Mouse (Mus musculus) macrophage (primary cell): ENCODE measurements around the gene Kank1. TPM values are rescaled to one million over a fixed set of nuclear protein-coding genes. Genes with fewer than 3 reads are reported as not detected.

Experiments used
- H3K27ac ChIP-seq: fragments of 350-480 bp; formaldehyde crosslinking; 2 replicates; pipeline ENCODE4 v1.9.0; 2021
- H3K36me3 ChIP-seq: fragments of 350-480 bp; formaldehyde crosslinking; 2 replicates; pipeline ENCODE4 v1.9.0; 2021; ENCODE audit errors: inconsistent target
- H3K4me3 ChIP-seq: fragments of 350-480 bp; formaldehyde crosslinking; 2 replicates; pipeline ENCODE4 v1.9.0; 2021; ENCODE audit errors: inconsistent target
- H3K79me2 ChIP-seq: fragments of 350-480 bp; formaldehyde crosslinking; 2 replicates; pipeline ENCODE4 v1.9.0; 2021; ENCODE audit errors: inconsistent target
- WGBS: methylation state at CpG from one replicate; pipeline ENCODE4 v1.1.7; 2026; ENCODE audit warnings: inconsistent platforms; ENCODE audit not compliant: missing documents; 5-methylcytosine and 5-hydroxymethylcytosine counted together
- polyA plus RNA-seq: library from polyadenylated mRNA; stranded (reverse); fragments of 250-400 nt; gene quantifications from 3 replicates; pipeline ENCODE4 v1.2.4, GENCODE M21; 2018; ENCODE audit warnings: inconsistent platforms

Kank1 gene
- polyA plus RNA-seq, 1 experiment from 2014 or later: not detected

- H3K4me3 ChIP-seq: no peak overlapping the region
Observed at GRCm38 (mm10) chr19:25311626-25312025, 74.9 kb downstream of the Kank1 start.

GRCm38 (mm10) chr19:25315458-25315889 lies 78.7 kb downstream of the Kank1 start:
- no peaks in the 10 kb centered on the region for H3K36me3 ChIP-seq
- H3K27ac ChIP-seq: no peak overlapping the region
- H3K79me2 ChIP-seq: no peaks in the 10 kb centered on the region
- no peak overlapping the region for H3K4me3 ChIP-seq
- WGBS: 56% methylated on average over 14 of the region's 14 CpGs

More at GRCm38 (mm10) chr19:25311626-25312025, 74.9 kb downstream of the Kank1 start:
- WGBS: 89% methylated on average over 7 of the region's 7 CpGs
- H3K79me2 ChIP-seq: no peaks in the 10 kb centered on the region
- no peak overlapping the region for H3K27ac ChIP-seq
- H3K36me3 ChIP-seq: no peaks in the 10 kb centered on the region

- no peak overlapping the region for H3K4me3 ChIP-seq
- no peak overlapping the region for H3K27ac ChIP-seq
- 96% methylated on average over 5 of the region's 5 CpGs for WGBS
- no peaks in the 10 kb centered on the region for H3K79me2 ChIP-seq
- H3K36me3 ChIP-seq: no peaks in the 10 kb centered on the region
Observed at GRCm38 (mm10) chr19:25315993-25316392, 79.2 kb downstream of the Kank1 start.

- H3K4me3 ChIP-seq: no peak overlapping the region
- no peaks in the 10 kb centered on the region for H3K79me2 ChIP-seq
- H3K27ac ChIP-seq: no peak overlapping the region
- H3K36me3 ChIP-seq: no peaks in the 10 kb centered on the region
- 92% methylated on average over 7 of the region's 7 CpGs for WGBS
Observed at GRCm38 (mm10) chr19:25324265-25324664, 87.5 kb downstream of the Kank1 start.

GRCm38 (mm10) chr19:25325113-25326001 lies 88.6 kb downstream of the Kank1 start:
- Histone ChIP-seq H3K4me3 (no peak overlapping the region), H3K27ac (no peak overlapping the region), H3K36me3 (no peaks in the 10 kb centered on the region), H3K79me2 (no peaks in the 10 kb centered on the region)
- 38% methylated on average over 9 of the region's 9 CpGs for WGBS

- Histone ChIP-seq H3K4me3 (no peak overlapping the region), H3K27ac (no peak overlapping the region), H3K36me3 (no peaks in the 10 kb centered on the region), H3K79me2 (no peaks in the 10 kb centered on the region)
- 0% methylated on average over 4 of the region's 4 CpGs for WGBS
Observed at GRCm38 (mm10) chr19:25326002-25326300, 89.2 kb downstream of the Kank1 start.

GRCm38 (mm10) chr19:25327633-25328032 lies 90.9 kb downstream of the Kank1 start:
- H3K27ac ChIP-seq: no peak overlapping the region
- no peaks in the 10 kb centered on the region for H3K36me3 ChIP-seq
- no peaks in the 10 kb centered on the region for H3K79me2 ChIP-seq
- WGBS: 68% methylated on average over 6 of the region's 6 CpGs
- H3K4me3 ChIP-seq: no peak overlapping the region

GRCm38 (mm10) chr19:25334360-25334759 lies 97.6 kb downstream of the Kank1 start:
- no peak overlapping the region for H3K4me3 ChIP-seq
- H3K79me2 ChIP-seq: no peaks in the 10 kb centered on the region
- no peaks in the 10 kb centered on the region for H3K36me3 ChIP-seq
- 59% methylated on average over 3 of the region's 3 CpGs for WGBS
- no peak overlapping the region for H3K27ac ChIP-seq

- no peak overlapping the region for H3K4me3 ChIP-seq
- H3K79me2 ChIP-seq: no peaks in the 10 kb centered on the region
- no peaks in the 10 kb centered on the region for H3K36me3 ChIP-seq
- H3K27ac ChIP-seq: no peak overlapping the region
- 60% methylated on average over 8 of the region's 8 CpGs for WGBS
Observed at GRCm38 (mm10) chr19:25336731-25337130, 100.0 kb downstream of the Kank1 start.

- WGBS: 28% methylated on average over 11 of the region's 11 CpGs
- Histone ChIP-seq H3K27ac (no peak overlapping the region), H3K4me3 (no peak overlapping the region), H3K36me3 (no peaks in the 10 kb centered on the region), H3K79me2 (no peaks in the 10 kb centered on the region)
Observed at GRCm38 (mm10) chr19:25340630-25341620, 104.2 kb downstream of the Kank1 start.

GRCm38 (mm10) chr19:25342026-25342425 lies 105.3 kb downstream of the Kank1 start:
- 73% methylated on average over 5 of the region's 5 CpGs for WGBS
- no peak overlapping the region for H3K27ac ChIP-seq
- no peaks in the 10 kb centered on the region for H3K79me2 ChIP-seq
- H3K36me3 ChIP-seq: no peaks in the 10 kb centered on the region
- H3K4me3 ChIP-seq: no peak overlapping the region

- Histone ChIP-seq H3K27ac (no peak overlapping the region), H3K36me3 (no peaks in the 10 kb centered on the region), H3K79me2 (no peaks in the 10 kb centered on the region), H3K4me3 (no peak overlapping the region)
- 82% methylated on average over 15 of the region's 16 CpGs for WGBS
Observed at GRCm38 (mm10) chr19:25343657-25344322, 107.0 kb downstream of the Kank1 start.

- no peak overlapping the region for H3K27ac ChIP-seq
- no peaks in the 10 kb centered on the region for H3K79me2 ChIP-seq
- H3K36me3 ChIP-seq: no peaks in the 10 kb centered on the region
- WGBS: 81% methylated on average over 6 of the region's 6 CpGs
- no peak overlapping the region for H3K4me3 ChIP-seq
Observed at GRCm38 (mm10) chr19:25344371-25344770, 107.6 kb downstream of the Kank1 start.

- Histone ChIP-seq H3K79me2 (no peaks in the 10 kb centered on the region), H3K36me3 (no peaks in the 10 kb centered on the region), H3K4me3 (no peak overlapping the region), H3K27ac (no peak overlapping the region)
- 74% methylated on average over 5 of the region's 5 CpGs for WGBS
Observed at GRCm38 (mm10) chr19:25345972-25346371, 109.2 kb downstream of the Kank1 start.
